24 mouse cellular contexts compared by ENCODE assay signal in the genomic region with DNA sequence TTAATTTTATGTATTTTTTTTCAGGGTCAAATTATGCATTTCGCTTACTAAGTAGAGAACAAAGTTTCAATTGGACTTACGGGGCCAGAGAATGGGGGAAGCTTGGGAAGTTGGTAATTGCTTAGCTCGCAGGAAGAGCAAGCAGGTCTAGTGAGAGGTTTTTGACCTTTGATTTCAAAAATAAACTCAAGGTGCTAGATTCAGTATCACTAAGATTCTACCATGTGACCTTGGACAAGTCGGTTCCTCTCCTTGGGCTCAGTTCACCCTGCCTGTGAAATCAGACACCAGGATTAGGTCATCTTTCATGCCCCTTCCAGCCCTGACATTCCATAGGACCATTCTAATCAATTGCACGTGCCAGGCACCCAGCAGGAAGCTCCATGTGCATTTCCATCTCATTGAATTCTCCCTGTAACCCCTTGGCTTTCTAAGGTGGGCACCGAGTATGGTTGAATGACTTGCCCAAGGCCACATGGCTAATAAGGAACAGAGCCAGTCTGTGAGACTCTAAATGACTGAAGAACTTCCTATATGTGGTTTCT. TPM values are rescaled to one million over a fixed set of nuclear protein-coding genes. Genes with fewer than 3 reads are reported as not detected.
A peak's percentile ranks its signal among the peaks of the same experiment; 100 is the strongest.
DNase-seq lines count a peak whose midpoint lies in the region; TF ChIP-seq lines count a peak whose summit lies in the region.
"Had no signal": no experiment of that assay in that cellular context is flagged by ENCODE, and none has a peak within 500 bp of the region (broad histone marks: within the 10 kb centered on the region; RNA-seq: fewer than 3 reads in every experiment).

No protein-coding gene starts in this region.

- H3K27ac ChIP-seq in heart, adult 2 months, result no peak overlapping the region
- H3K27ac ChIP-seq: embryonic facial prominence, embryonic 13.5 days; forebrain, embryonic 12.5 days; limb, embryonic 12.5 days; macrophage had no signal

- no peak for TF ChIP-seq CTCF in heart, adult 2 months (IDR thresholded peaks at IDR 0.05)

- H3K4me1 ChIP-seq in heart, adult 2 months (ENCODE audit: control insufficient read depth, insufficient read depth, low read length), result peaks cover 10% of the 10 kb centered on the region

- DNase-seq in heart, adult 11 months, result peak; percentile 63
- DNase-seq in heart, adult 2 months, result no peak
- peak; percentile 30 to 58 for DNase-seq in kidney, adult 8-10 months
- DNase-seq in kidney, postnatal 10 days, result no peak
- DNase-seq in embryo, embryonic 10.5 days (ENCODE audit: low spot score), result peak; percentile 51
- peak; percentile 38 for DNase-seq in mesoderm, embryonic 11.5 days (ENCODE audit: low read depth, low spot score)
- DNase-seq in B cell, adult 2 months, result no peak
- no peak for DNase-seq in right cerebral cortex, adult 2 months (ENCODE audit: low spot score in 2 of 2)
- DNase-seq: adrenal gland, postnatal 14 days; cerebellum, adult 8-10 months; cerebellum, postnatal 36 days; heart, postnatal 10 days; liver, postnatal 0 days; right cerebral cortex, postnatal 14 days; spleen, adult 18-20 months had no signal

- no peak overlapping the region for H3K9ac ChIP-seq in heart, adult 2 months (ENCODE audit: low read depth, low read length)
- H3K9ac ChIP-seq: embryonic facial prominence, embryonic 13.5 days; forebrain, embryonic 12.5 days; heart, embryonic 12.5 days; limb, embryonic 12.5 days; liver, postnatal 0 days had no signal

- no peaks in the 10 kb centered on the region for H3K79me2 ChIP-seq in heart, adult 2 months (replicated peaks; ENCODE audit: control insufficient read depth, insufficient read depth, low read length)

- H3K4me3 ChIP-seq in heart, adult 2 months, result no peak overlapping the region
- H3K4me3 ChIP-seq: embryonic facial prominence, embryonic 13.5 days; erythroblast, embryonic 14.5 days; forebrain, embryonic 12.5 days; heart, embryonic 12.5 days; limb, embryonic 12.5 days had no signal

- WGBS in heart, adult 2 months, result 75% methylated on average over 6 of the region's 6 CpGs

- intact Hi-C loops in heart, adult 2 months (cut with DNase I), result no loop called here

- no peak for TF ChIP-seq POLR2A in heart, adult 2 months (IDR thresholded peaks at IDR 0.05; ENCODE audit: insufficient read depth, low read depth, low read length)

- H3K36me3 ChIP-seq in heart, adult 2 months (ENCODE audit: control insufficient read depth, insufficient read depth, low read length), result peaks cover 6% of the 10 kb centered on the region
- H3K36me3 ChIP-seq: embryonic facial prominence, embryonic 13.5 days; forebrain, embryonic 12.5 days; G1E; heart, embryonic 12.5 days; limb, embryonic 12.5 days had no signal

- no peak for TF ChIP-seq EP300 in heart, adult 2 months (IDR thresholded peaks at IDR 0.05; ENCODE audit: insufficient read depth, low read depth, low read length)

- H3K27me3 ChIP-seq in heart, adult 2 months (ENCODE audit: control insufficient read depth, insufficient read depth, low read length), result no peaks in the 10 kb centered on the region

RNA-seq across cellular contexts. Expression of gene Trabd2b, which starts 5.4 kb away (rescaled TPM):
- total RNA-seq in heart, adult 2 months (2021), result 10 to 100 TPM; 60.1 to 69.8 TPM
- polyA plus RNA-seq in heart, adult 2 months (2012; rRNA removed), result 29.1 and 42.7 TPM in 2 replicates
- total RNA-seq: CH12.LX; neutrophil, adult 5-6 weeks had no signal
- polyA plus RNA-seq: erythroblast, embryonic 14.5 days; G1E; macrophage had no signal

Comparison
In these comparisons a context has a peak if more than half of its experiments do, and no peak if none do; other contexts are left out.
1. DNase-seq: peak in heart, adult 11 months (single experiment), kidney, adult 8-10 months (2 of 2), embryo, embryonic 10.5 days (single experiment) and mesoderm, embryonic 11.5 days (single experiment); none in heart, adult 2 months (0 of 2), kidney, postnatal 10 days (single experiment), B cell, adult 2 months (0 of 2) and right cerebral cortex, adult 2 months (0 of 2).